Mouse (Mus musculus) heart, adult 18-20 months (tissue): ENCODE results near the gene Zfp651. TPM values are rescaled to one million over a fixed set of nuclear protein-coding genes. Genes with fewer than 3 reads are reported as not detected.

Experiments
- DNase-seq, 2 experiments: peaks; one replicate each; pipeline ENCODE4 v3.0.0; 2021 to 2022; ENCODE audit warnings: mixed read lengths in 1 of 2
- long read RNA-seq, 2 experiments: library from polyadenylated mRNA; stranded (forward); transcript quantifications; one replicate each; pipeline ENCODE4 v2.0.0; 2021
- total RNA-seq, 2 experiments: library from RNA; stranded (reverse); gene quantifications; 2 replicates each; pipeline ENCODE4 v1.2.3; 2021

Gene Zfp651
- total RNA-seq, result 100 to 1,000 TPM; 108 to 109 TPM
- long read RNA-seq, experiment 1, full-length matches to known transcripts, result 23 of 62 reads
- long read RNA-seq, experiment 1, partial matches to known transcripts, result 15 of 62 reads
- long read RNA-seq, experiment 1, other reads (novel, unspliced or antisense), result 24 of 62 reads
- long read RNA-seq, experiment 2, full-length matches to known transcripts, result 8 of 32 reads
- long read RNA-seq, experiment 2, partial matches to known transcripts, result 9 of 32 reads
- long read RNA-seq, experiment 2, other reads (novel, unspliced or antisense), result 15 of 32 reads

GRCm38 (mm10) chr9:121759091-121760081 lies at the start of gene Zfp651:
Zfp651 (plus strand) TSS chr9:121759330.
- DNase-seq, result peak; percentile 58 to 66

- peak; percentile 99 for DNase-seq
These were observed 49.1 kb upstream of the Zfp651 start, which contains the start of gene Ss18l2 for GRCm38 (mm10) chr9:121709898-121710583. Ss18l2 (plus strand) TSS chr9:121710329.

DNA sequence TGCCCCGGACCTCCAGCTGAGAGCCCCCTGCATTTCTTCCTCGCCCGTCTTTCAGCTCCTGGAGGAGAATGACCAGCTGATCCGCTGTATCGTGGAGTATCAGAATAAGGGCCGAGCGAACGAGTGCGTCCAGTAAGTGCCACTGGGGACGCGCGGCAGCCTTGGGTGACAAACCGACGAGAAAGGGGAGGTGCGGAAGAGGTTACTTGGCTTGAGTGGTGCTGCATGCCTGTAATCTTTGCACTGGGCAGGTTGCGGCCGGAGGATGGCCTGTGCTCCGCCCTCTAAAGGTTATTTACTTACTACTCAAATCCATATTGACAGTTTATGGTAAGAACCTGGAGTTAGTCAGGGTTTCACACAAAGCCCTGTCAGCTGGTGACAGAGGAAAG lies 48.5 kb upstream of the Zfp651 start:
- no peak for DNase-seq

- no peak for DNase-seq
These were observed 42.1 kb upstream of the Zfp651 start for GRCm38 (mm10) chr9:121717048-121717447.

DNA sequence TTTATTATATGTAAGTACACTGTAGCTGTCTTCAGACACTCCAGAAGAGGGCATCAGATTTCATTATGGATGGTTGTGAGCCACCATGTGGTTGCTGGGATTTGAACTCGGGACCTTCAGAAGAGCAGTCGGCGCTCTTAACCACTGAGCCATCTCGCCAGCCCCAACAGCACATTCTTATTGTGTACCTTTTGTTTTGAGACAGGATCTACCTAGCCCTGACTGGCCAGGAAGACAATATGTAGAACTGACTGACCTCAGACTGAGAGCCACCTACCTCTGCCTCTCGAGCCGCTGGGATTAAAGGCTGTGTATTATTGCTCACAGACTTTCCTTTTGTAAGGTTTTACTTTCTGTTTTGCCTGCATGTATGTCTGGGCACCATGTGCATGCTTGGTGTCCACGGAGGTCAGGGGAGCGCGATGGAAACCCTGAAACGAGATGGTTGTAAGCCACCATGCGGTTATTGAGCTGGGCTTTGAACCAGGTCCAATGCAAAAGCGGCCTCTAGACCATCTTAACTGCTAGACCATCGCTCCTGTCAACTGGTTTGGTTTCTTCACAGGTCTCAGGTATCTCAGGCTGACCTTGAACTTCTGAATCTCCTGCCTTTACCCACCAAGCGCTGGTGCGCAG lies 40.9 kb upstream of the Zfp651 start:
- DNase-seq, result no peak

DNA sequence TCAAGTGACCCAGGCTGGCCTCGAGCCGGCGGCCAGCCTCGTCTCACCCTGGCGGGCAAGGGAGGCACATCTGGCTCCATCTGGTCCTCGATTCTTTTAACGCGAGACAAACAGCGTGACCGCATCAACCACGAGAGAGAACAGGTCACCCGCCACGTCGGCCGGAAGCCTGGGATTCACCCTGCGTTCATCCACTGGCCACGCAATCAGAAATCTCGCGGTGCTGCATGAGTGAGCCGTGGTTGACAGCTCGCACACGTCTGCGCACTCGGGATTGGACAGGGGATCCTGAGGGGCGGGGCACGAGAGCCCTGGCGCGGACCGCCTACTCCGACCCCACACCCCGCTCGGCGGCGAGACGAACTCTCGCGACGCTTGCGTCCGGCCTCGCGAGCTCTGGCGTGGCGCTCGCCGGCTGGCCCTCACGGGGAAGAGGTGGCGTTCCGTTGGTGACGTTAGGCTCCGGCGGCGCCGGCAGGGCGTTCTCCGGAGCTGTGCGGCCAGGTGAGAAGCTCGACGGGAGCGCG lies 40.3 kb upstream of the Zfp651 start, which contains the start of gene Nktr:
Gene Nktr (plus strand): TSS at position 378 of the 527 bp plus-strand sequence.
- peak; percentile 98 to 99 for DNase-seq

DNA sequence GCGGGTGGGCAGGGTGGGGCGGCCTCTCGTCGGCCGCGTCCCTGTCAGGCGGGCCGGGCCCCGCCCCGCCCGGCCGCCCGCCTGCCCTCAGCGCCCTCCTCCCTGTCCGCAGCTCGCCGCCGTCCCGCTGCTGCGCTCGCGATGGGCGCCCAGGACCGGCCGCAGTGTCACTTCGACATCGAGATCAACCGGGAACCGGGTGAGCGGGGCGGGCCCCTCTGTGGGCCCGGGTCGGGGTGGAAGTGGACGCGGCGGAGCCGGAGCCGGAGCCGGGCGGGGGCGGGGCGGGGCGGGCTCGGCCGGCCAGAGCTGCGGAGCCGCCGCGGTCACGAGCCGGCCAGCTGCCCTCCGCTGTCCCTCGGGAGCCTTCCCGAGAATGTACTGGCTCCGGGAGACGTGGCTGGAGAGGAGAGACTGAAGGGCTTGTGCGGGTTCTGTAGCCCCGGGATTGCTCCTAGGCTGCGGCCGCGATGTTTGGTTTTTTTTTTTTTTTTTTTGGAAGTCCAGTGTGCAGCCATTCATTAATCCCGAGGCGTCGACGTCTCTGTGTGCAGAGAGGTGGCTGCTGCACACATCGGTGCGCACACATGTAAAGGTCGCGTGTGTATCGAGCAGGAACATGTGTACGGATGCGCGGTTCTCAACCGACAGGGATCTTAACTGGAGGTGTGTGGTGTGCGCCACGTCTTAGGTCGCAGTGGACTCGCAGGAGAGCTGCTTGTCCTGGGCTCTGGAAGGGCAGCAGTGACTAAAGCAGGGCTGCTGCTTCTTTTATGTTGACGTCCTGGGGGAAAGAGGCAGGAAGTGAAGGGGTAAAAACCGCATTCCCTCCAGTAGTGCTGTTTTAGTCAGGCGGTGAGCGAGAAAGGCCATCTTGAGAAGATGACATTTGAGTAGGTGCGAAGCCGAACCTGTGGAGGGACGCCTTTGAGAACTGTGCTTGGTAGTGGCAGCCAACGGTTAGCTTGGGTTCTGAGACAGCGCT lies 39.5 kb upstream of the Zfp651 start:
- DNase-seq, result peak in 1 of 2 experiments; percentile 42

DNA sequence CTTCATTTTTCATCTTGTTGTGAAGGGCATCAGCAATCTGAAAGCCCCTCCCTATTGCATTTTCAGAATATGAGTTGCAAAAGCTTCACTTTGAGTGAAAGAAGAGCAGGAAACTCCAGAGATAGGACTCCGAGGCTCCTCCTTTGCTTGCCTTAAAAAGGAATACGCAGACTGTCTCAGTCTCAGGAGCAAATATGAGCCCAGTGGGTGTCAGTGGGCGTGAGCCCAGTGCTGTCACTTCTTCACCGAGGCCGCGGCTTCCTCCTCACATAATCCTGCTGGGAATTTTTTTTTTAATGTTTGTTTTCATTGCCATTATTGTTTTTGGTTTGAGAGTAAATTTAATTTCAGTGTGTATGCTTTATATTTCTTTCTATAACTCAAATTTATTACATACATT lies 18.6 kb upstream of the Zfp651 start:
- DNase-seq, result no peak

DNA sequence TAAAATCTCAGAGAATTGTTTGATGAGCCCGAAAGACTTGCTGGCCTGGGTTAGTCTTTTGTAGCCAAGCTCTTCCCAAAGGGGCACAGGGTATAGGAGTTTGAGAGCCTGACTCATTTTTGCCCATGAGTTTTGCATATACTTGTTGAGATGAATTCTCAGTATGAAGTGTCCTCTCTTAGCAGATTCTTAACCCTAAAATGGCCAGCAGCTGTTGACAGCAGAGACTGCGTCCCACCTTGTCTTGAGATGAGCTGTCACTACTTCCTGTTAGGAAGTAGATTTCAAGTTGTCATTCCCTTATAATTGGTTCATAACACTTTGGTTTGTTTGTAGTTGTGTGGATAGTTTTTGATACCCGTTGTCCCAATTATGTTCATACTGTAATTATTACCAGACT lies 18.0 kb upstream of the Zfp651 start:
- DNase-seq, result no peak

GRCm38 (mm10) chr9:121744051-121744450 lies 15.1 kb upstream of the Zfp651 start:
- DNase-seq, result no peak

- DNase-seq, result no peak
These were observed 6.4 kb upstream of the Zfp651 start for GRCm38 (mm10) chr9:121752774-121753173.

- no peak for DNase-seq
These were observed 4.5 kb upstream of the Zfp651 start for GRCm38 (mm10) chr9:121754624-121755023.

DNA sequence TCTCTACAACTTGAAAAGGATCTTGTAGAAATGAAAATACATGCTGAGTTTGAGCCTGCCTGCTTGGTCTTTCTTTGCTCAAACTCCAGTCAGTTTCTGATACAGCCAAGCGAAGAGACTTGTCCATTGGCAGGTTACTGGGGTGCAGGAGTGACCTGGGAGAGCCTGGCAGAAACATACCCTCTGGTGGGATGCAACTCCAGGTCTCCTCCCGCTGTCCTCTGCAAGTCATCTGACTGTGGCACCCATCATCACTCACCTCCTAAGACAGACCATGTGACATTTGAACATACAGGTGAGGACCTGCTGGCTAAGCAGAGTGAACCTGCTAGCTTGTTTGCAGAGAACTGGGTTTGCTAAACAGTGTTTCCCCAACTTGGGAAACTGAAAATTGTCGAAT lies 2.3 kb upstream of the Zfp651 start:
- DNase-seq, result no peak

DNA sequence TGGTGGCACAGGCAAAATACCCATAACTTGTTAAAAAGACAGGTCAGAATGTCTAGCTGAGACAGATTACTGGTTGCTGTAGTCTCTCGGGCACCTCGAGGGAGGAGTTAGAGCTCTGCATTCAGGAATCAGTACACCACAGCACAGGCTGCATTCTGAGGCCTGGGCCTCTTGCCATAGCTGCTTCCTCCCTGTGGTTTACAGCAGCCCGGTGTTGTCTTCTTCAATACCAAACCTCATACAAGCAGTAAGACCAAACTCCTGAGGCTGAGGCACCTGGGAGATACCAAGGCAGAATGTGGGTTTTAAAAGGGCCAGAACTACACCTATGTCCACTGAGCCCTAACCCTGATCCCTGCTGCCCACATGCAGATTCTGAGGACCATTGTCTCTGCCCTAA lies 1.7 kb upstream of the Zfp651 start:
- DNase-seq, result peak in 1 of 2 experiments; percentile 25

DNA sequence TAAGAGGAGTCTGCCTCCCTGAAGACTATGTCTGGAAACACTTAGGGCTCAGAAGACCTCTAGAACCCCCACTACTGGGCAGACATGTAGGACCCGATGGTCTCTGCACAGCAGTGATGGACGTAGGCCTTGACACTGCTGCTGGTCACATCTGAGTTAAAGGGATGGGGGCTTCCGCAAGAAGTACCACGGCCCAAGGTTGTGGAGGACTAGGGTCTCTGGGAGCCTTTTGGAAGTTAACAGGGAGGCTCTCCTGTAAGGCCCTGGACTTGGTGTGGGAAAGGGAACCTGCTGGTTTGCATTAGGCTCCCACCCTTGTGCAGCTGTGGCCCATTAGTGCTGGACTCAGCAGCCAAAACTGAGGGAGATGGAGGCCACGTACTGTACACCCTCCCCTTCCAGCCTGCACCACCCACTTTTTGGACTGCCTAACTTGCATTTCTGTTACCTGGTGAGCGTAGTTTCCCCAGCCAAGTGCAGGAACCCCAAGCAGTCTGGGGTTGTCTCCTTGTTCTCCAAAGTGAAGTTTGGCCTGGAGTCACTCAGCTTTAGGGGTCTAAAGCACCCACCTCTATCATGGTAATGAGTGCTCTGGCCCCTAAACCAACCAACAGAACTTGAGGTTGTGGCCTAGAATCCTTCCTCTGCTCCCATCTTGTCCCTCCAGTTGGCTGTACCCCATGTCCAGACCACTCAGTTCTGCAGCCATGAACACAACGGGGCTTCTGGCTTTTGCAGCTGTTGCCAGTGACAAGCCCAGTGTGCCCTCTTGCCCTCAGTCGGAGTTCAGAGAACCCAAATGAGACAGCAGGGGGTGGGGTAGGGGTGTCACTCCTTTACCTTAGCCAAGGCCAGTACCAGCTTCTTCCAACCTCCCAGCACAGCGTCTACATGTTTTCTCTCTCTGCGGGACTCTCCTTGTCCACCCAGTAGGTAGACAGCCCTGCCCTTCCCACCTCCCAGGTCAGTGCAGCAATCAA lies 1.0 kb upstream of the Zfp651 start:
- DNase-seq, result peak in 1 of 2 experiments; percentile 35

GRCm38 (mm10) chr9:121760271-121761090 lies 1.4 kb downstream of the Zfp651 start:
- peak; percentile 73 to 78 for DNase-seq

- DNase-seq, result peak in 1 of 2 experiments; percentile 28
These were observed 2.0 kb downstream of the Zfp651 start for GRCm38 (mm10) chr9:121761091-121761665.

GRCm38 (mm10) chr9:121761787-121762186 lies 2.7 kb downstream of the Zfp651 start:
- DNase-seq, result no peak
